Mouse (Mus musculus) right cerebral cortex, adult 2 months (tissue): Measurements from ENCODE around the gene Ugt1a6a.

Experiments used
- DNase-seq, 2 experiments: peaks; one replicate each; pipeline ENCODE4 v3.0.0; 2021 to 2022; ENCODE audit warnings: low spot score in 2 of 2

Gene Ugt1a6a

DNA sequence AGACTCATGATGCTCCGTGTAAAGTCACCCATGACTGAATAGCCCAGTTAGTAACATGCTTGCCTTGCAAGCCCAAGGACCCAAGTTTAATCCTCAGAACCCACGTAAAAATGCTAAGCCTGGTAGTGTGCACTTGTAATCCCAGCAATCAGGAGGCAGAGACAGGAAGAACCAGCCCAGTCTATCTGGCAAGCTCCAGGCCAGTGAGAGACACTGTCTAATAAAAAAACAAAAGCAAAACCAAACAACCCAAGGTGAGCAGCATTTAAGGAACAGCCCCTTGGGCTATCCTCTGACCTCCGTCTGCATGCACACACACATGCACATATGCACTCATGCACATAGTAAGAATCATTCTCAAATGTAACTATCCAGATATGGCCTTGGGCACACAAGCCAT, 95.0 kb downstream of the Ugt1a6a start:
- no peak for DNase-seq

DNA sequence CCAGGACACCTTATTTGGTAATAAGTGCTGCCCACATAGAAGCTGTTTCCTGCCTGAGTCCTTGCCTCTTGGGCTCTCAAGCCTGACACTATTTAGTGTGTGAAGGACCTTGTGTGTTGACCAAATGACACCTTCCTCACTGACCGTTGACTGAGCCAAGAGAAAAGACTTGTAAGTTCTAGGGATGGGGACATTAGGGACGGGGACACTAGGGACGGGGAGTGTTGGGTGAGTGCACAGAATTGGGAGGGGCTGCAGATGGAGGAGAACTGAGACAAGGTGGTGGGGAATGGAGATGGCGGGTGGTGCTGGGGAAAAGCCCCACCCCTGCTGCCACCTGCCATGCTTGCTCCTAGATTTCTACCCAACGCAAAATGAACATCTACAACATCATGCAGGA, 95.4 kb downstream of the Ugt1a6a start:
- DNase-seq: no peak

DNA sequence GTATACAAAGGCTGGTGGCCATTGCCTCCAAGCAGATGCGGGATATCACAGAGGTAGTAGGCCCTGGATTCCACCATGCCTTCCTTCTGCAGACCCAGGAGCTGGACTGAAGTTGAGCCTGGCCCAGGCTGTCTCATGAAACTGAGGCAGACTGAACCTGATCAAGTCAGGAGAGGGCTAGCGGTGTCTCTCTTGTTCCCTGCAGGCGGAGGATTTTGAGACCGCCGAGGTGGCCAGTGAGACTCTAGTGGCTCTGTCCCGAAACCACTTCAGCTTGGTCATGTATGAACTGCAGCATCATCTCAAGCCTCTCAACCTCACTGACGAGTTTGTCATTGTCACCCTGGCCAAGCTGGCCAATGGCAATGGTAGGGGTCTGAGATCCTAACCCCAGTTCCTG, 95.8 kb downstream of the Ugt1a6a start:
- no peak for DNase-seq

DNA sequence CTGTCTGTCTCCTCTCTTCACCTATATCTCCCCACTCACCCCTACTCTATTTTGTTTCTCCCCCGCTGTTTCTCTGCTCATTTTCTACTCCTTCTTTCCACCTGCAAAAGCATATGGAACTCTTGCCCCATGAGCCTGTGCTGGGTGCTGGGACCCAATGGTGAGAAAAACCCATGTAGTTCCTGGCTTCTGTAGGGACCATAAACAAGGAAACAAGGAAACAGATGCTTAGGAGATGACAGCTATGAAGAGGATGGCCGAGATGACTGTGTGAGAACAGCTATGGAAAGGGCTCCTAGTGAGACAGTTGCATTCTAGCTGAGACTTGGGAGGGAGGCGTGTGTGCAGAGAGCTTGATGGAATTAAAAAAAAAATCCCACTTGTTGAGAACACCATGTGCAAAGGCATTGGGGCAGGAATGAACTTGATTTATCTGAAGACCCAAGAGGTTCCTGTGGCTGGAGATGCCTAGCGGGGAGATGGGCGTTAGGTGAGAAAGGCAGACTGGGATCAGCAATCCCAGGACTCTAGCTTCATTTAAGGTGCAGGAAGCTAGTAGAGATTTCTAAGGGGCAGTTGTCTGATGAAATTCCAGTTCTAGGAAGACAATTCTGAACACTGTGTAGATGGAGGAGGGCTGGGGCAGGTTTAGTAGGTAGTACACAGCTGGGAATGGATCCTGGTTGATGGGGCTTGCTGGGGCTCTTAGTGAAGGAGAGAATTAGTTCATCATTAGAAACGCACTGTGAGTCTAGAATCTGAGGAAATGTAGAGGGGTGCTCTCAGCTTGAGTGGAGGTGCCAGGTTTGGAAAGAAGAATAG, 96.6 kb downstream of the Ugt1a6a start:
- DNase-seq: no peak

DNA sequence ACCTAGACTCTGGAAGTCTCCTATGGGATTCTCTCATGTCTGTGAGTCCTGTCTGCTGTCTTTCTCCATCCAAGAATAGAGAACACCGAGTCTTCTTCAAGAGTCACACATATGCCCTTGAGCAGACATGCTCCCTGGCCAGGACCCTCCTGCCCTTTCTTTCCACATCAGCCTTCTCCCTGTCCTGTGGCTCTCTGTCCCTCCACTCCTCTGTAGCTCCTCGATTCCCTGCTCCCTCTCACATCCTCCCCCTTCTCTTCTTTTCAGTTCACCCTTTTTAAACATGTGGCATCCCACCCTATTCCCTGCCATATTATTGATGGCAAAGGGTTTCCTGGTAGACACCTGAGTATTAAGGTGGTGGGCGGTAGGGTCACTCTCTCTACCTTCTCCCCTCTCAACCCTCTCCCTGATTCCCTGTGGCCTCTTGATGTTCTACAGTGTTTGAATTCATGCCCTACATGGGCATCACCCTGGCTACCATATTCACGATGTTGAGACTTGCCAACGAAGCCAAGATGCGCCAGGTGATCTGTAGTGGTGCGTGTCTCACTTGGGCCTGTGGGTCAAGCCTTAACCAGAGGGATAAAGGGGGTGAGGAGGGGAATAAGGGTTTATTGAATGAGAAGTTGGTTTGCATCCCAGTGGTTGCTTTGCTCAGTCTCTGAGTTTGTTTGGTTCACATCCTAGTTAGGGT, 97.3 kb downstream of the Ugt1a6a start:
- no peak for DNase-seq

DNA sequence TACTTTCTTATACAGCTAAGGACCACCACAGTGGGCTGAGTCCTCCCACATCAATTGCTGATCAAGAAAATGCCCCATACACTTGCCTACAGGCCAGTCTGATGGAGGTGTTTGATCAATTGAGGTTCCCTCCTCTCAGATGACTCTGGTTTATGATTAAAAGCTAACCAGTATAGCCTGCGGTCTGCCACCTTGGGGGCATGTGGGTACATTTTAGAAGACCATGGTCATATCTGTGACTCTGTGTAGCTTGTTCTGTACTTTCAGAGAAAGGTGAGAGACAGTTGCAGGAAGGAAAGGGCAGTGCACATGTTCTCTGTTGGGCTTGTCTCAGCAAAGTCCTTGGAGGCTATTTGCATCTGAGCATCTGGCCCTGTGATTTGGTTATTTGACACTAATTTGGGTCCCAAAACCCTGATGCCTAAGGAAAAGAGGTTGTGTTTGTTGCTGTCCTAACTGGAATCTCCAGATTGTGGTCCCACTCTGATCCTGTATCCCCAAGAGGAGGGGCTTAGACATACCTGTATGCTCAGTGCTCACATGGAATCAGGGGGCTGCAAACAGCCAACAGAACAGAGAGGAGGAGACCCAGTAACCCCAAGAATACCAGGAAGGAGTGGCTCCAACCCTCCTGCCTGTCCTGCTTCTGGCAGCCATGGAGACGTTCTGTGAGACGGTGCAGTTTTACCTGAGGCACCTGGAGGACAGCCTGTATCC, 98.2 kb downstream of the Ugt1a6a start:
- no peak for DNase-seq

DNA sequence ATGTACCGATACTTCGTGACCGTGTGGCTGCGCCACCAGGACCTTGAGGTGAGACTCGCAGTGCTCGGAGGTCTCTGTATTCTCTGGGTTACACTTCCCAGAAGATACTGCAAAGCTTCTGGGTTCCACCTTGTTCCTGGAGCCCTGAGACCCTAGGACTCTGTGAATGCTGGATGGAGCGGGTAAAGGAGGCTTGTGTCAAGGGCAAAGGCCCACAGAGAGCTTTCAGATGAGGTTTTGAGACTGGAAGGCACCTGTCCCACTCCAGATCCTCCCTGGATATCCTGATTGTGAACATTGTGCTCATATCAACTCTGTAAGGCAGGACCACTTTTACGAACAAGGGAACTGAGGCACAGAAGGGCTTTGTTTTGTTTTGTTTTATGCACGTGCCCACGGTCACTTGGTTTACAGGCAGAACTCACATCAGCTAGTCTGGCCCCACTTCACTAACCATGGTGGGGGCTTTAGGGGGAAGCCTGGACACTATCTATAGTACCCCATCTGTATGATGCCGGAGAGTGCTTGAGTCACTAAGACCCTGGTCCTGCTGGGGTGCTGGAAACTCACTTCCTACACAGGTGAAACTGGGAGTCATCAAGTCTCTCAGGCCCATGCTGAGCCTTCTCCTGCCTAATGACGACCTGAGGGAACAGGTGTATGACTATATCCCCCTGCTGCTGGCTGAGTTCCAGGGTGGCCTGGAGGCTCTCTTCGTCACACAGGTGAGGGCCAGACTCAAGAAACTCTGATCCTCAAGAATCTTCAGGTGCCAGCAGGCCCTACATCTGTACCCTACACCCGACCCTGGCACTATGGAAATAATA, 99.0 kb downstream of the Ugt1a6a start:
- DNase-seq: no peak

DNA sequence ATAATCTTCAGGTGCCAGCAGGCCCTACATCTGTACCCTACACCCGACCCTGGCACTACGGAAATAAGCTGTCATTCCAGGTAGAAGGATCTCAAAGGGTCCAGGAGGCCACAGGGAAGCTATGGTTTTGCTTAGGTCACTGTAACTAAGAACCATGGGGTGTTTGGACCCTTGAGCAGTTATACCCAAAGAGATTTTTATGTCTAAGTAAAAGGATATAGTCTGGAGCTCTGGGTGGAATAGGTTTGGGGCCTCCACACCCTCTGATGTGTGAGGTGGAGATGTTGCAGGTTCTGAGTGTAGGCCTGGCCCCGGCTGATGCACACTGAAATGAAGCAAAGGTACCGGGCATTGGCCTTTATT, 99.6 kb downstream of the Ugt1a6a start:
- DNase-seq: no peak

DNA sequence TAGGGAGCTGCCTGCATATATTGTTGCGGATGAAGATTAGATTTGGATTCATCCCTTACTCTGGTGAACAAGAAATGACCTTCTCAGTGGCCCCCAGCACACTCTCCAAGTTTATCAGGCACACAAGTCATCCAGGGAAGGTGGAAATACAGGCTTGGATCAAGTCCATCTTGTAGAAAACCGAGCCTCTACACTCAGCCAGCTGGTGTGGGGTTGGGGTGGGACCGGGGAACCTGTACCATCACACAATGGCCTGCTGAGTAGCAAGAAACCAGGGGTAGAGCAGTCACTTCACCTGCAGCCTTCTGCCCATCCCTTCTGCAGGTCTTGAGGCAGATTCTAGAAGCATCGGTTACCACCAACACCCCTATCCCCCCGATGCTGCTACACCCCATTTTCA, 100.0 kb downstream of the Ugt1a6a start:
- no peak for DNase-seq

DNA sequence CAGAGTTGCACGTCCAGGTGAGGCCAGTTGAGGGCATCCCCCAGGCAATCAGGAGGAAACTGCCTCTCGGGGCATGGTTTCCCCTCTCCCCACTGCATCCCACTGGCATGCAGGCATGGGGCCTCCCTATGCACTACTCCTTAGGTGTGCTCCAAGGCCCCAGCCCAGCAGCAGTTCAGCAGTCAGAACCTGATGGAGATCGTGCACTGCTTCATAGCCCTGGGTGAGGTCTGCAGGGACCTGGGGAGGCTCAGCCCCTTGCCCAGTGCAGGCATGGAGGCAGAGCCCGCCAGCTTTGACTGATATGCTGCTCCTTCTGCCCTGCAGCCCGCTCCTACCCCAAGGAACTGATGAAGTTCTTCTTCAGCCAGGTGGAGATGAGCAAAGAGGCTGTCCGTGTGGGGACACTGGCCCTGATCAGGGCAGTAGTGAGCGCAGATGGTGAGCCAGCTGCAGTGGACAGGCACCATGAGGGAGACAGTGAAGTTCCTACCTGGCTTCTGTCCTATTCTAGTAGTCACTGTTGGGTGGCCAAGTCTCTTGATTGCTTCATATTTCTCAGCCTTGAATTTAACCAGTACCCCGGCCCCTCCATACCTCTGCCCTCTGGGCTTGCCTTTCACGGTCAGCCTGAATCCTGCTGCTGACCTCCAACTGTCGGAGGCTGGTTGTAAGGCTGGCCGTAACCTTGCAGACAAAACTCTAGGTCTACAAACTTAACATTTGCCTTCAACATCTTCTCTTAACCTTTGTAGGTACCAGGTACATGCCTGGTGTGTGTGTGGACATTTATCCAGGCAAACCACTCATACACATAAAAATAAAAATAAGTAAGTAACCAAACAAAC, 100.7 kb downstream of the Ugt1a6a start:
- DNase-seq: no peak

DNA sequence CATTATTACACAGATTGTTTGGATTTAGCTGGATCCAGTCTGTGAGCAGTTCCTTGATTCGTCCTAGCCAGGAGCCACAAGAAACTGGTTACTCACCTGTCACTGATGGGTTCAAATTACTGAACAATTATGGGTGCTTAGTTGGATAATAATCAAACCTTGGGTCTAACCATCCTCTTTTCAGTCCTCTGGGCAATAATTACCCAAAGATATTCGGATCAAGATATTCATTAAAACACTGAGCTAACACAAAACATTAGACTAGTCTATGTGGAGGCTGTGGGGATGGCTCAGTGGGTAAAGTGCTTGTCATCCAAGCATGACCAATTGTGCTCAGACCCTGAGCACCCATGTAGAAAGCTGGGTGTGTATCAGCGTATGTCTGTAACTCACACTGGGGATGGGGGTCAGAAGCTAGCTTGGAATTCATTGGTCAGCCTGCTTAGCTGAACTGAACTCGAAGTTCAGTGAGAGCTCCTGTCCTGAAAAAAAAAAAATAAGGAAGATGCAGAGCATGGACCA, 101.3 kb downstream of the Ugt1a6a start:
- DNase-seq: no peak

DNA sequence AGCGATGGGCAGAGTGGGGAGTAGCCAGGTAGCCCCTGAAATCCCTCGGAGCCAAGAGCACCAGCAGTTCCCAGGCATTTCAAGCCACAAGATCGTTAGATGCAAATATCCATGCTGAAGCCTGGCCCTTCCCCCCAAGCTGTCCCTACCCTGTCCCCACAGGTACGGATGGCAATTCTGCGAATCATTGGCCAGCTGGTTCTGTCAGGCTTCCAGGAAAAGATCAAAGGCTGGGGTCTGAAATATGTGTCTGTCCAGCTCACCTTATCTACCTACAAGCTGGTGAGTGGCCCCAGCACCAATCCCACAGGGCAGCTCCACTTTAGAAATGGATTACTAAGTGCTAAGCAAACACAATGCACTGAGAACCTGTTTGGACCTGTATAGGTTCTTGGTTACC, 102.7 kb downstream of the Ugt1a6a start:
- DNase-seq: no peak

DNA sequence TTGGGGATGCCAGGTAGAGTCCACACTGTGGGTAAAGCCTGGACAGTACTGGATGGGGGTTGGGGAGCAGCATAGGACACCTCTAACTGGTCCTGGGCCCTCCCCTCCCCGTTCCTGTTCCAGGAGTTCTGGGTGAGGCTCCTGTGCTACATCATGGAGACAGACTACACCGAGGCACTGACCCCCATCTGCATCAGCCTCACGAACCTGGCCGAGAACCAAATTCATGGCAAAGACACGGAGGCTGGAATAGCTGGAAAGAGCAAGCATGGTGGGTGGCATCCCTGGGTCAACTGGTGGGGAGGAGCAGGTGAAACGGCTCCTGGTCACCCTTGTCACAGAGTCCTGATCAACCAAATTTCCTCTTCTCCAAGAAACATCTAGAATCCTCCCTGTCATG, 104.2 kb downstream of the Ugt1a6a start:
- no peak for DNase-seq

DNA sequence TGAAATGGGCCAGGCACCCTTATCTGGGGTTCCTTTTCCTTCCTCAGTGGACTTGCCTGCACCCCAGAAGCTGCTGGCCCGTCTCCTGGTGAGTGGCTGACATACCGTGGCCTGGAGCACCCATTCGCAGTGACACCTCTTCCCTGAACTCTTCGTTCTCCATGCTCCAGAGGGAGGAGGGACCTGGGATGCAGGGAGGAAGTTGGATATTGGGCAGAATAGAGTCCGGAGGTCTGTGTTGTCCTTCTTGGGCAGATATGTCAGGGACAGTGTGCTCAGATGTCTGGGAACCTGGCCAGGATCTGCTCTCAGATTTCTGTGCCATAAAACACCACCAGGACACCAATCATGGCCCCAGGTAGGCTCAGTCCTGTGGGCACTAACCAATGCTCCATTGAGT, 105.5 kb downstream of the Ugt1a6a start:
- DNase-seq: no peak

DNA sequence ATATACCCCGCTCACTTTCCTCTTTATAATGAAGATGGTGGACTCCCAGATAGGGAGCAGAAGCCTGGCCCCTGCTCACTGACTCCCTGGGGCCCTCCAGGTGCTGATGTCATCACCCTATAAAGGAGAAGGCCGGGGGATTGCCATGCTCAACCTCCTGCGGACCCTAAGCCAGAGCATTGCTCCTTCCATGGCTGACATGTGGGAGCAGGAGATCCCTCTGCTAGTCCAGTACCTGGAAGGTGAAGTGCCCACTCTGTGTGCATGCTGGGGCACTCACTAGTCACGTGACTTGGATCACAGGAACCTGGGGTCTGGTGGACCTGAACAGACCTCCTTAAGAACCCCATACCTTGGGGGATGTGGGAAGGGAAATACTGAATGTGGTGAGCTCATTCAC, 106.0 kb downstream of the Ugt1a6a start:
- no peak for DNase-seq

DNA sequence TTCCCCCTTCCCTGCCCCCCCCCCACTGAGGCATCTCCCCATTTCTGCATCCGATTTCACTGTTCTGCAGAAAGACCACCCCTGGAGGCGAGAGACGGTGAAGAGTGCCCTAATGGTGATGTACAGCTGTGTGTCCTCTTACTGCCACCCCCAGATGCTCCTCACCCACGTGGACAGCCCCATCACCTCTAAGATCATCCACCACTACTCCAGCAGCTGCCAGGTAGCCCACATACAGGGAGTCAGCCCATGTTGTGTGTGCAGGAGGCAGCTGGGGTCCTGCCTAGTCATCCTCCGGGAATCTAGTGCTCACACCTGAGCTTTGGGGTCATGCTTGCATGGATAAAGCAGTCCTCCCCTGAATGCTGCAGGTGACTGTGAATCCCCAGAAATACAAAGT, 109.3 kb downstream of the Ugt1a6a start:
- no peak for DNase-seq

DNA sequence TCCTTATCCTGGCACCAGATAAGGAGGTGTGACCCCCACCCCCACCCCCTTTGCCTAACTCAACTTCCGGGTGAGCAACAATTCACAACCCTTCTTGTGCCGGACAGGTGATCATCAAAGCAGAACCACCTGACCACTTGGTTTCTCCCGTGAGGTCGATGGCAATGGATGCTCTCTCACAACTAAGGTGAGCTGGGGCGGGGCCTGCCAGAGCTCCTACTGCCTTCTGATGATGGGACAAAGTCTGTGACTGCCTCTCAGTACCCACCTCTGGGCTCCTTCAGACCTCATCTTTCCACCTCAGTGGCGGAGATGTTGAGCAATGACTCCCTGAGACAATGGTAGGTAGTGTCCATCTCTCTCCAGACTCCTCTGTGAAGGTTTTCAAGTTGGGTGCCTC, 111.3 kb downstream of the Ugt1a6a start:
- DNase-seq: no peak

DNA sequence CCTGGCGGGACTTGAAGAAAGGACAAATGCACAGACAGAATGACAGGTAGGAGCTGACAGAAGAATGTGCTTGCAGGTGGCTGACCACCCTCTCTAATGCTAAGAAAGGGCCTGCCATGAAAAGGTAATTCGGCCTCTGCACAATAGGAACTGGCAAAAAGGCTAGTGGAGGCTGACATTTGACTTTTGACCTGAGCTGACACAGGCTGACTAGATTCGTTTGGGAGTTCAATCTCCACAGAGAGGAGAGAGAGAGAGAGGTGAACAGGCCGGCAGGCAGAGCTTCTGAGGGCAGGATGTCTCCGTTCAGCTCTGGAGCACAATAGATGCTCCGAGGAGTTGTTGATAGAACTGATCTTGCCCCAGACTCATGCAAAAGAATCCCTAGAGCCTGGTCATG, 111.8 kb downstream of the Ugt1a6a start:
- no peak for DNase-seq

DNA sequence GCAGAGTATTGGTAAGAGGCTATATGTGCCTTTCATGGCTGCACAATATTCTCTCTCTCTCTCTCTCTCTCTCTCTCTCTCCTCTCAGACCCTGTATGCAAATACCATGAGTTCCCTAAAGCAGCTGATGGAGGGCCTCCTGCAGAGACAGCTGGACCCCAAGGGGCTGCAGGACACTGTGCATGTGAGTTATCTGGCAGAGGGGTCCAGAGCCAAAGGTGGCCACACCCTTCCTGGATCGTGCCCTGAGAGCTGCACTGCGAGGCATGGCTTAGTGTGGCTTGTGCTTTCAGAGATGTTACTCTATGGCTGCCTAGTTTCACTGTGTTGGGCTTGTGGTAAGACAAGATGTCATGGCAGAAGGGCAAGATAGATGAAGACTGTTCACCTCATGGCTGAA, 113.1 kb downstream of the Ugt1a6a start:
- no peak for DNase-seq

DNA sequence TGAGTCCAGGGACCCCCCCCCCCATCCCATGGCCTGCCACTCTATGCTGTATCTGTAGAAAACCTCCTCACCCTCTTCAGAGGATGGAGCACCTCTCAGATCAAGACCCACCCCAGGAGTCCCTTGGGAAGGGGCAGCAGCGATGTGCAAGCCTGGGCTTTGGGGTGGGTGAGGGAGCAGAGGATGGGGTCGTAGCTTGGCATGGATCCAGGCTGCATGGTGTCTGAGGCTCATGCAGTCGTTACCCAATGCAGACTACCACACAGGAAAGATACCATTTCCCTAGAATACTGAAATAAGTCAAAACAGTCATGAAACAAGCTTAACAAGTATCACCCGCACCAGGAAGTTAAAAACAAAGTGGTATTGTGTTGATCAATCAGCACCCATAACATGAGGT, 114.0 kb downstream of the Ugt1a6a start:
- DNase-seq: no peak

DNA sequence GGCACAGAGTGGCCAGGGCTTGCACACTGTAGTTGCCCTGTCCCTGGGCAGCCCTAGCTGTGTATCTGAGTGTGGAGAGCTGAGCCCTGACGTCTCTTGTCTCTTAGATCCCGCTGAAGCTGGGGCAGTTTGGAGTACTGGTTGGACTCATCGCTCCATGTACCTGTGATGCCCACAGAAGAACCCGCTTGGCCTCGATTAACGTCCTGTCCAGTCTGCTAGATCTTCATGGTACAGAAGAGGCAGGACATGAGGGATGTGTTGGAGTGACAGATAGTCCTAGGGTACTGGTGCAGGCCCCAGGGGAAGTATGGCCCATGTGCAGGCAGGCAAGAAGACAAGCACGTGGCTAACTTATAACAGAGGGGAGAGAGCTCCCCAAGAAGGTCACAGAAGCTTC, 115.0 kb downstream of the Ugt1a6a start:
- no peak for DNase-seq
